Mouse (Mus musculus) C2C12 (cell line): ENCODE results near the gene Lima1.

Experiments
- CTCF ChIP-seq: IDR thresholded peaks from one replicate; pipeline ENCODE4 v1.5.1; 2011; ENCODE audit not compliant: control insufficient read depth, insufficient read depth, insufficient read length
- MAX ChIP-seq: IDR thresholded peaks from one replicate; pipeline ENCODE4 v1.6.1; 2011; ENCODE audit warnings: mild to moderate bottlenecking, control low read depth
- USF1 ChIP-seq: IDR thresholded peaks from one replicate; pipeline ENCODE4 v1.6.1; 2011; ENCODE audit warnings: low read depth, mild to moderate bottlenecking, control low read depth, moderate library complexity

DNA sequence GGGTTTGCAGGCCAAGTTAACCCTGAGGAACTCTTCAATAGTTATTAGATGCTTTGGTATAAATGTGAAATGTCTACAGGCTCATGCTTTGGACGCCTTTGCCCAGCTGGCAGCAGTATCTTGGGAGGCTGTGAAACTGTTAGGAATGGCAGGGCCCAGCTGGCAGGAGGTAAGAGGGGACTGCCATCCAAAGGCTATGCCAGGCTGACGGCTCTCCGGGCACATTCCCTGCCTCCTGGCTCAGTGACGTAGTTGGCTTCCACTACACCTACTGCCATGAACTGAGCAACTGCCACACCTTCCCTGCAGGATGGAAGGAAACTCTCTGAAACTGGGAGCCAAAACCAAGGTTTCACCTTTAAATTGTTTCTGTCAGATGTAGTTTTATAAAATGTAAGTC is 135.0 kb downstream of the Lima1 start:
- TF ChIP-seq CTCF (no peak), USF1 (no peak), MAX (no peak)
